ENCODE assay signal across 19 mouse cellular contexts in the genomic region with DNA sequence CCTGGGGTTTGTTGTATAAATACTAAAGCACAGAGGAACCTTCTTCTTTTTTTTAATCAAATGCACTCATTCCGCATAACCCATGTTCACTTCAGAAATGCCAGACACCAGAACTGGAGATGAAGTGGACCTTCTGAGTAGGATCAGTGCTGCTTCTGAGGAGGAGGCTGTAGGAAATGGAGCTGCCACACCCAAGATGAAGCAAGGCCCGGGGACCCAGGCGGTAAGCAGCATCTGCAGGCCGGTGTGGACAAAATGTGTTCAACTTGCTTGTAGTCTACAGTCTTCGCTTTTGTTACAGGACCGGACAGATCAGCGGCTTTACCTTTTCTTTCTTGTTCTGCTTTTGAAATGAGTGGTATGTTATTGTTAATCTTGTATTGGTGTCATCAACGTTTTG.
A peak's percentile ranks its signal among the peaks of the same experiment; 100 is the strongest.
DNase-seq lines count a peak whose midpoint lies in the region; ATAC-seq and TF ChIP-seq lines count a peak whose summit lies in the region.
"Had no signal": no experiment of that assay in that cellular context is flagged by ENCODE, and none has a peak within 500 bp of the region (broad histone marks: within the 10 kb centered on the region; RNA-seq: fewer than 3 reads in every experiment).

No protein-coding gene starts in this region.

- H3K36me3 ChIP-seq in lung, postnatal 0 days (ENCODE audit: insufficient read depth, low read length) = peaks cover 6% of the 10 kb centered on the region
- peaks cover 5% of the 10 kb centered on the region; the same call in 1 of the 2 replicates for H3K36me3 ChIP-seq in liver, embryonic 11.5 days (ENCODE audit: control insufficient read depth, insufficient read depth, low read length)
- peaks cover 19% of the 10 kb centered on the region for H3K36me3 ChIP-seq in forebrain, embryonic 12.5 days (replicated peaks)
- H3K36me3 ChIP-seq: neural tube, embryonic 15.5 days had no signal

- no peak for TF ChIP-seq CTCF in lung, postnatal 0 days (IDR thresholded peaks at IDR 0.05)

- no peak overlapping the region for H3K4me3 ChIP-seq in lung, postnatal 0 days (ENCODE audit: low read depth, low read length)
- no peak overlapping the region for H3K4me3 ChIP-seq in liver, embryonic 11.5 days (ENCODE audit: low read depth, low read length)
- no peak overlapping the region for H3K4me3 ChIP-seq in forebrain, embryonic 12.5 days (replicated peaks)
- H3K4me3 ChIP-seq: embryonic facial prominence, embryonic 13.5 days; neural tube, embryonic 15.5 days had no signal

- H3K4me2 ChIP-seq in lung, postnatal 0 days (replicated peaks; ENCODE audit: low read depth, low read length) = no peak overlapping the region; the same call in 1 of the 2 replicates
- peak overlapping the region; percentile 69 for H3K4me2 ChIP-seq in liver, embryonic 11.5 days
- H3K4me2 ChIP-seq in forebrain, embryonic 12.5 days = no peak overlapping the region
- H3K4me2 ChIP-seq: embryonic facial prominence, embryonic 13.5 days; neural tube, embryonic 15.5 days had no signal

- no peaks in the 10 kb centered on the region for H3K27me3 ChIP-seq in lung, postnatal 0 days (replicated peaks; ENCODE audit: insufficient read depth, low read length)
- H3K27me3 ChIP-seq in liver, embryonic 11.5 days (replicated peaks; ENCODE audit: control insufficient read depth, insufficient read depth, low read length) = no peaks in the 10 kb centered on the region
- H3K27me3 ChIP-seq in forebrain, embryonic 12.5 days = no peaks in the 10 kb centered on the region
- H3K27me3 ChIP-seq: CH12.LX; embryonic facial prominence, embryonic 13.5 days; neural tube, embryonic 15.5 days had no signal

- intact Hi-C loops in heart, postnatal 10 days (cut with DNase I) = loop anchor here (5.0 kb wide), 3 partner anchors 93 to 218 kb away; a partner anchor contains a TSS

- H3K9me3 ChIP-seq in lung, postnatal 0 days (ENCODE audit: low read length) = no peaks in the 10 kb centered on the region
- H3K9me3 ChIP-seq in liver, embryonic 11.5 days (ENCODE audit: control insufficient read depth, low read length) = no peaks in the 10 kb centered on the region
- no peaks in the 10 kb centered on the region for H3K9me3 ChIP-seq in forebrain, embryonic 12.5 days
- H3K9me3 ChIP-seq: embryonic facial prominence, embryonic 13.5 days; neural tube, embryonic 15.5 days had no signal

- no peak for TF ChIP-seq EP300 in lung, postnatal 0 days (IDR thresholded peaks at IDR 0.05)

- H3K9ac ChIP-seq in lung, postnatal 0 days (replicated peaks; ENCODE audit: low read depth) = no peak overlapping the region
- H3K9ac ChIP-seq in liver, embryonic 11.5 days (ENCODE audit: low read depth, low read length) = no peak overlapping the region
- no peak overlapping the region for H3K9ac ChIP-seq in forebrain, embryonic 12.5 days
- H3K9ac ChIP-seq: embryonic facial prominence, embryonic 13.5 days; forebrain, postnatal 0 days; neural tube, embryonic 15.5 days had no signal

- DNase-seq in heart, adult 18-20 months = peak; percentile 31 to 48
- DNase-seq in heart, postnatal 10 days = no peak
- peak; percentile 16 for DNase-seq in lung, postnatal 0 days (ENCODE audit: low spot score)
- no peak for DNase-seq in lung, postnatal 25 days (ENCODE audit: low spot score)
- no peak for DNase-seq in liver, embryonic 11.5 days (ENCODE audit: low spot score)
- no peak for DNase-seq in kidney, postnatal 36 days
- DNase-seq: adrenal gland, postnatal 25 days; cerebellum, adult 11 months; cerebellum, postnatal 10 days; forebrain, postnatal 0 days; lung, postnatal 14 days; right cerebral cortex, postnatal 25 days had no signal

- H3K4me1 ChIP-seq in lung, postnatal 0 days (ENCODE audit: insufficient read depth, low read depth, low read length) = peaks cover 7% of the 10 kb centered on the region; the same call in 1 of the 2 replicates
- peaks cover 40% of the 10 kb centered on the region for H3K4me1 ChIP-seq in liver, embryonic 11.5 days (replicated peaks; ENCODE audit: control insufficient read depth, insufficient read depth, low read length)
- no peaks in the 10 kb centered on the region for H3K4me1 ChIP-seq in forebrain, embryonic 12.5 days
- H3K4me1 ChIP-seq: neural tube, embryonic 15.5 days had no signal

- WGBS in lung, postnatal 0 days = 83% methylated on average over 8 of the region's 8 CpGs
- whole genome bisulfite sequencing in liver, embryonic 11.5 days = 79% methylated on average over 8 of the region's 8 CpGs
- WGBS in forebrain, embryonic 12.5 days = 92% methylated on average over 8 of the region's 8 CpGs

- no peak overlapping the region for H3K27ac ChIP-seq in lung, postnatal 0 days (ENCODE audit: low read length)
- H3K27ac ChIP-seq in liver, embryonic 11.5 days (ENCODE audit: low read depth, low read length) = no peak overlapping the region
- no peak overlapping the region for H3K27ac ChIP-seq in forebrain, embryonic 12.5 days
- H3K27ac ChIP-seq: embryonic facial prominence, embryonic 13.5 days; neural tube, embryonic 15.5 days had no signal

- no peak for ATAC-seq in lung, postnatal 0 days
- ATAC-seq in liver, embryonic 11.5 days (replicated peaks; ENCODE audit: low FRiP score) = no peak
- no peak for ATAC-seq in forebrain, embryonic 12.5 days (ENCODE audit: low FRiP score)
- ATAC-seq: forebrain, postnatal 0 days; hindbrain, embryonic 16.5 days; intestine, postnatal 0 days; midbrain, embryonic 16.5 days had no signal

Comparison
In these comparisons a context has a peak if more than half of its experiments do, and no peak if none do; other contexts are left out.
1. DNase-seq: peak in heart, adult 18-20 months (2 of 2) and lung, postnatal 0 days (single experiment); none in heart, postnatal 10 days (0 of 2), lung, postnatal 25 days (single experiment), liver, embryonic 11.5 days (single experiment) and kidney, postnatal 36 days (0 of 2).